Mouse (Mus musculus): ENCODE results near the gene Palm2.

- no peak for TF ChIP-seq ZC3H11A (IDR thresholded peaks at IDR 0.05; ENCODE audit: borderline replicate concordance, low read depth, low read length)
- no peak for TF ChIP-seq HCFC1 (IDR thresholded peaks at IDR 0.05; ENCODE audit: borderline replicate concordance, insufficient read depth, low read length)
- TF ChIP-seq MAFK (IDR thresholded peaks at IDR 0.05; ENCODE audit: insufficient read depth, low read depth, low read length): no peak
- TF ChIP-seq ZNF384 (IDR thresholded peaks at IDR 0.05; ENCODE audit: low read depth, low read length): no peak
- no peak for TF ChIP-seq CHD2 (IDR thresholded peaks at IDR 0.05; ENCODE audit: low read depth, low read length)
Observed at GRCm38 (mm10) chr4:57720869-57721361, 286.9 kb downstream of the Palm2 start.
